Mouse (Mus musculus): ENCODE measurements at regions not wholly inside any gene's neighbourhood (a gene's known extent, or its start where the extent isn't known, plus 50 kb on each side); places are given as distances from the start of the nearest gene placed in this dataset.

- no peak for TF ChIP-seq CHD2 (IDR thresholded peaks at IDR 0.05; ENCODE audit: low read depth, low read length)
- TF ChIP-seq ZC3H11A (IDR thresholded peaks at IDR 0.05; ENCODE audit: borderline replicate concordance, low read depth, low read length), result no peak
- no peak for TF ChIP-seq ZNF384 (IDR thresholded peaks at IDR 0.05; ENCODE audit: low read depth, low read length)
- no peak for TF ChIP-seq MAFK (IDR thresholded peaks at IDR 0.05; ENCODE audit: insufficient read depth, low read depth, low read length)
- TF ChIP-seq HCFC1 (IDR thresholded peaks at IDR 0.05; ENCODE audit: borderline replicate concordance, insufficient read depth, low read length), result no peak
Observed at GRCm38 (mm10) chr10:12035159-12035558, 692.0 kb downstream of the Epm2a start.

All from ES-E14 (cell line).